Mouse (Mus musculus) heart, embryonic 14.5 days (tissue): ENCODE measurements around the gene Srxn1. TPM values are rescaled to one million over a fixed set of nuclear protein-coding genes. Genes with fewer than 3 reads are reported as not detected.
A peak's percentile ranks its signal among the peaks of the same experiment; 100 is the strongest.
"Not testable (repeated sequence)": the region's sequence is repeated elsewhere in the genome, so short reads cannot be mapped to it uniquely, and the experiment has no call there.

Source experiments
- ATAC-seq: fragments of 200-750 bp; cut with Nextera tagmentation; 2 replicates; pipeline ENCODE4 v1.8.0; 2017; ENCODE audit warnings: low read depth, moderate TSS enrichment; ENCODE audit not compliant: insufficient number of reproducible peaks, insufficient read depth, low FRiP score
- H3K27ac ChIP-seq, 2 experiments: fragments of 200-500 bp in 1 of 2; fragments of 300-500 bp in 1 of 2; sonication (generic) in 1 of 2; replicated peaks in 1 of 2; 2 replicates each; pipeline ENCODE4 v1.5.1; 2012 to 2014; ENCODE audit warnings: low read depth in 2 of 2, low read length in 2 of 2, control low read depth in 1 of 2, mild to moderate bottlenecking in 1 of 2, mixed read lengths in 1 of 2; ENCODE audit not compliant: control insufficient read depth in 1 of 2, insufficient read depth in 1 of 2
- H3K27me3 ChIP-seq: fragments of 300-500 bp; sonication (generic); 2 replicates; pipeline ENCODE4 v1.6.1; 2014; ENCODE audit warnings: mild to moderate bottlenecking, low read length, control low read depth; ENCODE audit not compliant: control insufficient read depth, insufficient read depth
- H3K36me3 ChIP-seq: fragments of 300-500 bp; sonication (generic); 2 replicates; pipeline ENCODE4 v1.6.1; 2014; ENCODE audit warnings: mild to moderate bottlenecking, control low read depth, low read length, mixed read lengths; ENCODE audit not compliant: control insufficient read depth, insufficient read depth
- H3K4me1 ChIP-seq, 2 experiments: fragments of 200-500 bp in 1 of 2; fragments of 300-500 bp in 1 of 2; sonication (generic) in 1 of 2; 2 replicates each; pipeline ENCODE4 v1.6.1; 2012 to 2014; ENCODE audit warnings: low read length in 2 of 2, control low read depth in 1 of 2, mixed read lengths in 1 of 2; ENCODE audit not compliant: control insufficient read depth in 2 of 2, insufficient read depth in 2 of 2
- H3K4me2 ChIP-seq: fragments of 300-500 bp; sonication (generic); 2 replicates; pipeline ENCODE4 v1.6.1; 2014; ENCODE audit warnings: mild to moderate bottlenecking, low read length
- H3K4me3 ChIP-seq, 2 experiments: fragments of 200-500 bp in 1 of 2; fragments of 300-500 bp in 1 of 2; sonication (generic) in 1 of 2; 2 replicates each; pipeline ENCODE4 v1.5.1; 2012 to 2014; ENCODE audit warnings: low read length in 2 of 2, mild to moderate bottlenecking in 2 of 2, control low read depth in 1 of 2, low read depth in 1 of 2, moderate library complexity in 1 of 2; ENCODE audit not compliant: control insufficient read depth in 1 of 2, insufficient read depth in 1 of 2
- H3K9ac ChIP-seq: fragments of 300-500 bp; sonication (generic); 2 replicates; pipeline ENCODE4 v1.6.1; 2014; ENCODE audit warnings: mild to moderate bottlenecking, low read length
- H3K9me3 ChIP-seq: fragments of 300-500 bp; sonication (generic); 2 replicates; pipeline ENCODE4 v1.6.1; 2016; ENCODE audit warnings: low read length, control low read depth; ENCODE audit not compliant: control insufficient read depth
- WGBS: fragments of 180-500 bp; shearing (Covaris S2); extraction: QIAGEN DNeasy Blood & Tissue Kit; methylation state at CpG from one replicate; pipeline ENCODE4 v1.1.7; 2014; 5-methylcytosine and 5-hydroxymethylcytosine counted together
- polyA plus RNA-seq: library from polyadenylated mRNA; unstranded; fragments of >200 nt; fragmentation: Nextera tagmentation; extraction: Ambion mirVana; gene quantifications from 2 replicates; pipeline ENCODE4 v1.2.1, GENCODE M21; 2014

Srxn1 gene
- polyA plus RNA-seq, result 5.7 and 6.1 TPM in 2 replicates

DNA sequence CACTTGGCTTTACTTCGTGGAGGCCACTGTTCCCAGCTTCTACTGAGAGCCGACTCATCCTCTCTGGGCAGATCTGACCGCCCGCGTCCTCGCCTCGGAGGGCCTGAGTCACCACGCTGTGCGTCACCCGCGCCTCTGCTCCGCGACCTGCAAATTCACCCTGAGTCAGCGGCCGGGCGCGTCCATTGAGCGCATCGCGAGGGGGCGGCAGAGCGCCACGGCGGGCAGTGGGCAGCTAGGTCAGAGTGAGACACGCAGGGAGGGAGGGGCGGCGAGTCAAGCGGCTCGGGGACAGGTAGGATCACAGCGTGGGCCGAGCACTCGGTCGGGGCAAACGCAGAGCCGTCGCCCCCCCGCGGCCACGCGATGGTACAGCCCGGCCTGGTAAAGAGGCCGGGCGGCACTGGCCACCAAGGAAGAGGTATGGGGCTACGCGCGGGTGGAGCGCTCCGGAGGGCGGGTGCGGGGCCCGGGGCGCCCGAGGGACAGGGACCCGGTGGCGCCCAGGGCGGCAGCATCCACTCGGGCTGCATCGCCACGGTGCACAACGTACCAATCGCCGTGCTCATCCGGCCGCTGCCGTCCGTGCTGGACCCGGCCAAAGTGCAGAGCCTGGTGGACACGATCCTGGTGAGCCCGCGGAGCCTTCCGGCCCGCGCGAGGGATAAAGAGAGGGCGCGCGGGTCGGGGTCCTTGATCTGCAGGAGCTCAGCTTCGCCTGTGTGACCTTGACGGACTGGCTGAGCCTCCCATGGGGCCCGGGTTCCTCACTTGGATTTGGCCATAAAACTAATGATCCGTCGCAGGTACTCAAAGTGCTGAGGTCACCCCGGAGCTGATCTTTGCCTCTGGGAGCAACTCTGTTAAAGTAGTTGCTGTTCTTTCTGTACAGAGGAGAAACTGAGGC, at the start of gene Srxn1:
TSS of gene Srxn1 (plus strand) at position 199 of the 907 bp plus-strand sequence.
- peak within 1 kb of the TSS; percentile 94 for H3K4me2 ChIP-seq
- H3K9ac ChIP-seq, result peak within 1 kb of the TSS; percentile 83
- H3K4me3 ChIP-seq, result peak within 1 kb of the TSS; percentile 53 to 65
- peak; percentile 82 for ATAC-seq
- WGBS, result 2% methylated on average over 75 of the region's 84 CpGs
- no peaks in the 10 kb centered on the region for H3K9me3 ChIP-seq
- H3K4me1 ChIP-seq, result peaks cover 3 to 4% of the 10 kb centered on the region in 2 experiments; a peak in 2 of 4 replicates
- H3K27me3 ChIP-seq, result peaks cover 2% of the 10 kb centered on the region; the same call in 1 of the 2 replicates
- no peak within 1 kb of the TSS; a peak in 1 of 4 replicates for H3K27ac ChIP-seq
- H3K36me3 ChIP-seq, result no peaks in the 10 kb centered on the region

- Histone ChIP-seq H3K36me3 (no peaks in the 10 kb centered on the region), H3K4me3 (no peak overlapping the region), H3K4me2 (no peak overlapping the region), H3K27ac (no peak overlapping the region), H3K9me3 (no peaks in the 10 kb centered on the region), H3K27me3 (peaks cover 61% of the 10 kb centered on the region), H3K9ac (no peak overlapping the region), H3K4me1 (no peaks in the 10 kb centered on the region)
- WGBS, result 55% methylated on average over 22 of the region's 22 CpGs
- no peak for ATAC-seq
Observed at GRCm38 (mm10) chr2:152056368-152057251, 48.7 kb upstream of the Srxn1 start.

DNA sequence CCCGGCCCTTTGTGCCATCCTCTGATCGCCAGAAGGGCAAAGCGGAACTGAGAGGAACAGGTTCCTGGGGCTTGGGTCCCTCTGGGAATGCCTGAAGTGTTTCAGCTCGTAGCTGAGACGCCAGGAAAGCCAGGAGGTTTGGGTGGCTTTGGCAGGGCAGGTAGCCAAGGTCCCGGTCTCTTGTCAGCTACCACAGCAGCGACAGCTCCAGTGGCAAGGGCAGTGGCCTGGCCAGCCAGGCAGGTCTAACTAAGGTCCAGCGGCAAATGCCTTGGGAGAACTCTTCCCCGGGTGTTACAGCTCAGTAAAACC, 48.1 kb upstream of the Srxn1 start:
- Histone ChIP-seq H3K27ac (no peak overlapping the region), H3K9ac (no peak overlapping the region), H3K36me3 (no peaks in the 10 kb centered on the region), H3K27me3 (peaks cover 55% of the 10 kb centered on the region), H3K9me3 (no peaks in the 10 kb centered on the region), H3K4me1 (no peaks in the 10 kb centered on the region), H3K4me2 (no peak overlapping the region), H3K4me3 (no peak overlapping the region)
- WGBS, result 64% methylated on average over 9 of the region's 9 CpGs
- ATAC-seq, result no peak

GRCm38 (mm10) chr2:152062817-152063216, 42.5 kb upstream of the Srxn1 start:
- not testable (repeated sequence) for H3K4me1 ChIP-seq, ATAC-seq
- WGBS, result 82% methylated on average over 3 of the region's 3 CpGs

DNA sequence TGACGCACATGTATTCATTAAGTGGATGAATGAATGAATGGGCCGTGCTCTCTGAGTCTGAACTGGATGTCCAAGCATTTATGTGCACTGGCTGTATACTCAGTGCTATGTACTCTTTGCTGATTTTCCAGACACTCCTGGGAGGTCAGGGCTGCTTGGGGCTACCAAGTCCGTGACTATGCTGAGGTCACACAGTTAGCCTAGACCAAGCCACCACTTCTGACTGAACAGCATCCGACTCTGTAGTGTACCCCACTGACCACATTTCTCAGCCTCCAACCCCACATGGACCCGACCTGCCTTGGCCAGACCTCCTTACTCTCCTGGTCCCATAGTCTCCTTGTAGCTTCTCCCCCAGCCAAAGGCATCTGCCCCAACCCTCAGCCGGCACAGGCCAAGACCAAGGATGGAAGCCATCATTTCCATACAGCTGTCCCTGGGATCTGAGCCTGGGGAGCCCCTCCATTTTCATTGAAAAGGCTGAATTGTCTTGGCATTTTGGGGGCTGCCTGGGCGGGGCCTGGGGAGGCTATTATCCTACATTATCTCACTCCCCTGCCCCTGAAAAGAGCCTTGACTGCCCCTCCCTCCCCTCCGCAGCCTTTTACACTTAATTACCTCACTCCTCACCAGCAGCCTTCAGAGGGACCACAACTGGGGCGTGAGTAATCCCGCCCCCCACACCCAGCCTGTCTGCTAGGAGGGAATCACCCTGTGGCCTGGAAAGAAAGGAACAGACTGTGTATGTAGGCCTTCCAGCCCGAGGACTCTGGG, 36.5 kb upstream of the Srxn1 start:
- no peak overlapping the region for H3K9ac ChIP-seq
- no peaks in the 10 kb centered on the region for H3K9me3 ChIP-seq
- ATAC-seq, result no peak
- H3K27me3 ChIP-seq, result peaks cover 7% of the 10 kb centered on the region; the same call in 1 of the 2 replicates
- H3K4me1 ChIP-seq, result no peaks in the 10 kb centered on the region
- no peak overlapping the region for H3K4me3 ChIP-seq
- no peak overlapping the region for H3K4me2 ChIP-seq
- no peak overlapping the region for H3K27ac ChIP-seq
- 48% methylated on average over 11 of the region's 11 CpGs for WGBS
- H3K36me3 ChIP-seq, result no peaks in the 10 kb centered on the region

More at GRCm38 (mm10) chr2:152062817-152063216, 42.5 kb upstream of the Srxn1 start:
- H3K27me3 ChIP-seq, result peaks cover 11% of the 10 kb centered on the region; the same call in 1 of the 2 replicates
- not testable (repeated sequence) for H3K27ac ChIP-seq, H3K4me3 ChIP-seq, H3K36me3 ChIP-seq, H3K9ac ChIP-seq, H3K4me2 ChIP-seq, H3K9me3 ChIP-seq

DNA sequence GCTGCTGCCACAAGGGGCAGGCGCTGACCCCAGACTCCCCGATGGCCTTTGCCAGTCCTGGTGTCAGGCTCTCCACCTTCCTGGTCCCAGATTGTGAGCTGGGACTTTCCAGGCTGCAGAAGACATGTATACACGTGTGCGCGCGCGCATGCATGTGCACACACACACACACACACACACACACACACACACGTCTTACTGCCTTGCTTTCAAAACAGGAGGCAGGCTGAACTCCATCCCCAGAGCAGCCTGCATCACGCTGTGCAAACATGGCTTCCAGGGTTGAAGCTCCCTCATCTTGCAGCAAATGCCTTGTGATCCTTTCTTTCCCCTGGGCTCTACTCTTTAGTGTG, 35.9 kb upstream of the Srxn1 start:
- Histone ChIP-seq H3K4me2 (no peak overlapping the region), H3K9ac (no peak overlapping the region), H3K27ac (no peak overlapping the region), H3K4me3 (no peak overlapping the region), H3K4me1 (no peaks in the 10 kb centered on the region), H3K9me3 (no peaks in the 10 kb centered on the region), H3K36me3 (no peaks in the 10 kb centered on the region), H3K27me3 (peaks cover 9% of the 10 kb centered on the region)
- no peak for ATAC-seq
- WGBS, result 64% methylated on average over 9 of the region's 9 CpGs

GRCm38 (mm10) chr2:152069941-152070340, 35.4 kb upstream of the Srxn1 start:
- ATAC-seq, result no peak
- Histone ChIP-seq H3K9ac (no peak overlapping the region), H3K4me2 (no peak overlapping the region), H3K4me3 (no peak overlapping the region), H3K27ac (no peak overlapping the region), H3K36me3 (no peaks in the 10 kb centered on the region), H3K4me1 (no peaks in the 10 kb centered on the region), H3K27me3 (peaks cover 13% of the 10 kb centered on the region), H3K9me3 (no peaks in the 10 kb centered on the region)
- 66% methylated on average over 2 of the region's 2 CpGs for WGBS
